Mouse (Mus musculus): ENCODE measurements at regions not wholly inside any gene's neighbourhood (a gene's known extent, or its start where the extent isn't known, plus 50 kb on each side); places are given as distances from the start of the nearest gene placed in this dataset.

DNA sequence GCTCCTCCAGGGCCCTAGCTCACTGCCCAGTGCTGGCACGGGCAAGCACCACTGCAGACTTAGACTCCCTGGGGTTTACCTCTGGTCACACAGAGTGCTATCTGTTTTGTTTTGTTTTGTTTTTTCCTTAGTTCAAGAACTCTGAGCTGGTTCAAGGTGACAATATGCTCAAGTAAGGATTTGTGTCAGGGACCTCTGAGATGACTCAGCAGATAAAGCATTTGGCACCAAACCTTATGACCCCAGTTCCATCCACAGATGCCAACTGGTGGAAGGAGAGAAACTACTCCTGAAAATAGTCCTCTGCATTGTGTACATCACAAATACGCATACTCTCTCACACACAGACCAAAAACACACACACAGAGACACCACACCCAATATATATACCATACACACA is 351.0 kb upstream of the Hs6st1 start:
- DNase-seq = no peak

DNA sequence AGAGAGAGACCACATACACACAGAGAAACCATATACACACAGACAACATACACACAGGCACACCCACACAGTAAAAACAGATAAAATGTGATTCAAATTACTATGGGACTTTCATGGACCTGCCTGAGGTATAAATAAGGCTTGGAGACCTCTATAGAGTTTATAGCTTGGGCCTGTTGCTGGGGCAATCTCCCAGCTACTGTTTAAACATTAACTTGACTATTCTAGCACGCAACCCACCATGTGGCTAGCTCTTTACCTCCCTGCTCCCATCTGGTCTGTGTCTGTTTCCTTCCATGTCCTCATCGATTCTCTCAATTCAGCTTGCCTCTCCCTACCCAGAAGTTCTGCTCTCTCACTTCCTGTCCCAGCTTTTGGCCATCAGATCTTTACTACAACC is 350.5 kb upstream of the Hs6st1 start:
- no peak for DNase-seq

DNA sequence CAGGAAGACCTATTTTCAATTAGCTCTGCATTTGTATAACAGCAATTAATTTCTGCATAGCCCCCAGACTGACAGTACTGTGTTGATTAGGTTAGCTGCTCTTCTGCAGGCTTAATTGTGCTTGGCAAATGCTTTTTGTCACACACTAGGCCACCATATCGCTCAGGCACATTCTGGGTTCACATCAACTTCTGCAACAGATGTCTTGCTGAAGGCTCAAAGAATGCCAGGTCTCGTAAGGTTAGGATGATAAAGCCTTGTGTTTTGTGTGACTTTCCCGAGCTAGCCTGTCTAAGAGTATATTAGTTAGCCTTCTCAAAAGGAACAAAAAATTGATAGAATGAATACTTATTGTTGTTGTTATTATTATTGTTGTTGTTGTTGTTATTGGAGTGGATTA is 348.1 kb upstream of the Hs6st1 start:
- DNase-seq = no peak

DNA sequence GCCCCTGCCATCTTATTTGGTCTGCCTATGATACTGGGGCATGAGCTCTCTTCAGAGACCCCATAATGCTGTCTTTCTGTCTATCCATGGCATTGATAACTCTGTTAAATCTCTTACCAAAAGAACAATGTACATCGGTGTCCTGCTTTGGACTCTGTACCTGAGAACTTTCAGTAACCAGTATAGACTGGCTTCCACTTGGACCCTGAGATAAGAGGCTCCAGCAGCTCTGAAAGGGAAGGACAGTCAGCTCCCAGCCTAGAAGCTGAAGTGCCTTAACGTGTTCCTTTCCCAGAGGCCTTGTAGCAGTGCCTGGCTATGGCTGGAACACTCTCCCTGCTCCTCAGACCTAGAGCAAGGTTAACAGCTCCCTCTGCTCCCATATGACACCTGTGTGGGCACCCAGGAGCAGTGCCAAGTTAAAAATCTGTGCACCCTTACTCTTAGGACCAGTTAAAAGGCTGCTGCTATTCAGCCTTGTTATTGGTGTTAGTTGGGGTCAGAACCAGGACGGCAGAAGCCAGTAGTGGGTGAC is 343.8 kb upstream of the Hs6st1 start:
- DNase-seq = no peak

DNA sequence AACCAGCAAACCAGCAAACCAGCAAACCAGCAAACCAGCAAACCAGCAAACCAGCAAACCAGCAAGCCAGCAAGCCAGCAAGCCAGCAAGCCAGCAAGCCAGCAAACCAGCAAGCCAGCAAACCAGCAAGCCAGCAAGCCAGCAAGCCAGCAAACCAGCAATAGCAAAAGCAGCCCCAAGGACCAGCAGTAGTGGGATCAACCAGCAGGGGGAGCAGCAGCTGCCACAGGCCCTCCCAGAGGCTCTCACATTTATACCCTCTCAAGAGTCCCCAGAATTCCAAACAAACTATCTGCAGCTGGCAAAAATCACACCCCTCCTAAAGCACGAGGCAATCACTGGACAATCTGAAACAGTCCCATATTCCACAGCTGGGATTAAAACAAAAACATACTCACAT is 341.6 kb upstream of the Hs6st1 start:
- peak; percentile 65 for DNase-seq

DNA sequence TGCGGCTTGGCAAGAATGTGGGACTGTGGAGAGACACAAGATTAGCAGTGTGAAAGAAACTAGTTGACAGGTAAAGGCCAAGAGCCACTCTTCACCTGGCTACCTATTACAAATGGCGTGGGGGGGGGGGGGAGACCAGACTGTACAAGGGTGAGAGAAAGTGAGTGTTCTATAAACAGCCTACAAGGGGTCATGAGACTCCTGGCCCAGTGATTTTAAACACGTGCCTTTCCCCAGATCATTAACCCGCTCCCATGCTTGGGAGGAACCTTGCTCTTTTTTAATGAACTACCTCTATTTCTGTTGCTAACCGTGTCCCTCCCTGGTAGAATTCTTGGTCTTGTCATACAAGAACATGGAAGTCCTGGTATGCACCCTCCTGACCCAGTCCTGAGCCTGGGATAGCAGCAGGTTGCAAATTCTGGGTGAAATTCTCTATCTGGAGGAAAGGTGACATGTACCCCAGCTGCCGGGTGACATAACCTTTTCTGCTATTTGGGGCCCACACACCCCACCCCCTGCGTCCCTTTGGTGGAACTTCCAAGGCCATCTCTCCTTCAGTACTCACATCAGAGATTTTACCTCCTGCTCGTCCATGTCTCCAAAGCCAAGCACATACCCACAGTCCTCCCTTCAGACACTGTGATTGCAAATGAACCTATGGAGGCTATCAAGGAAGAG is 340.8 kb upstream of the Hs6st1 start:
- no peak for DNase-seq

DNA sequence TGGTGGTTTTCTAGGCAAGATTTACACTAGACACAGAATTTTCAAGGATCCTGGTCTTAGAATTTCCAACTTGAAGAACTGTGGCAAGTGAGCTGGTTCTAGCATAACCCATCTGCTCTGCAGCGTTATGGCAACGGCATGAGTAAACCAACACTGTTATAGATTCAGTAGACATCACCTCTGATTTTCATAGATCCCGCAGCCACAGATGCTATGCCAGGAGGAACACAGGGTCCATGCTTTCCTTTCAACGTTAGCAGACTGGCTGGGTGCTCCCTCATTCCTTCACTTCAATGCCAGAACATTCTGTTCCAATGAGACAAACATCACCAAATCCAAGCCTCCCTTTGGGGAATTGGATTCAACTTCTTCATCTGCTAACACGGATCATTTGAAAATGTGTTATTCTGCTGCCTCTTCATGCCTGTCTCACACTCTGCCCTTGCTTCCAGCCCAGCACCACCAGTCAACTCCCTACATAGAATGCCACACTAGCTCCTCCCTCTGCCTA is 338.4 kb upstream of the Hs6st1 start:
- no peak for DNase-seq

DNA sequence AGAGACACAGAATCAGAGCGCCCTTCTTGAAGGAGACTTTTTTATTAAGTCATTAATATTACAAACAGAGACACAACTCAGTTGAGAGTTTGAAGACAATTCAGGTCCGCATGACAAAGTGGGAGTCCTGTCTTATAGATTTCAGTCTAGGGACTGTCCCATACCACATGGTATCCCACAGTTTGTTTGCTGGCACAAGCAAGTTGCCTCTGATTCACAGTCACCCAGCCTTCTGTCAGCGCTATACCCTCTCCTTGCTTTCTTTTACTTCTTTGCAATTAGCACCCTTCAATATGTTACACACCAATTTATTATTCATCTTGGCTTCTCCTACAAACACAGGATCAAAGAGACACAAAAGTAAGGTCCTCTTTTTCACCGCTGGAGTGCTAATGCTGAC is 337.9 kb upstream of the Hs6st1 start:
- no peak for DNase-seq

DNA sequence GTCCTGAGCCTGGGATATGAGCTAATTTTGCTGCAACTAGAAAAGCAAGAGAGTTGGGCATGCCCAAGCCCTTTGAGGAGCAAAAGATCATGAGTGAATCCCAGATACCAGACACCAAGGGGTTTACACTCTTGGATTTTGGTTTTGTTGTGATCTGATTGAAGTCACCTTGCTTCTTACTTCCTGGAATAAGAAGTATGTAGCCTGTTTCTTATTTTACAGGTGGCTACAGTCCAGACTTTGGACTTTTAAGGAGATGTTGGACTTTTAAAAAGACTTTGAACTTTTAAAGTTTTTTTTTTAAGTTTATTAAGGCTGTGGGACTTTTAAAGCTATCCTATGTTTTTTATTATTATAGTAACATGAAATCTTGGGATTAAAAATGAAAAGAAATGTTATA is 332.0 kb upstream of the Hs6st1 start:
- no peak for DNase-seq

DNA sequence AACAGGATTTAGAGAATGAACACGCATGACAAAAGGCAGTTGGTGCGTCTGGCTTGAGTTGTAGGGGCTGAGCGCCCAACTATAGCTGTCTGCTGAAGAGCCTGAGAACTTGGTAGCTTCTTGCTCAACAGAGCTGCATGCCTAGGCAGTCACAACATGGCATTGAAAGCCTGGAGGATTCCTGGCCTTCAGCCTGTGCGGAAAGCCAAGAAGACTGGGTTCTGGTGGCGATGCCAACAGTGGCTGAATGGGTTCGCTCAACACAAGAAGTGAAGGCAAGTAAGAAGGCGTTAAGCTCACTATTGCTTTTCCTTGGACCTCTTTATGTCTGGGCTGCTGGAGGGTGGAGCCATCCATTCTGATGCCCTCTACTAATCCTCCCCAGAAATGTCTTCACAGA is 318.6 kb upstream of the Hs6st1 start:
- DNase-seq = no peak

DNA sequence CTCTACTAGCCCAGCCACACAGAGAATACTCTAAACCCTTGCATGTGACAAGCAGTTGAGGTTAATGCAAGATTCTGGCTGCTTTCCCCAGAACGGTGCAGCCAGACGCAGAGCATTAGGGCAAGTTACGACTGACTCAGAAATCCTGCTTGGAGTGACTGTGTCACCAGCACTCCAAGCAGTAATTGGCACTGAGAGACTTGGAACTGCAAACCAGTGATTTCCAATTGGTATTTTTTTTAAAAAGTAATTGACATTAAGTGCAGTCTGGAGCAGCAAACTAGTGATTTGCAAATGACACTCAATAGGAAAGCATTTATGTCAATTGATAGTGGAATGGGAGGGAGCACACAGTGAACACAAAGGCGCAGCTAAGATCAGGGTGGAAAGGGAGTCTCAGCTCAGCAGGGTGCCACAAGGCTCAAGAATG is 318.1 kb upstream of the Hs6st1 start:
- DNase-seq = no peak

DNA sequence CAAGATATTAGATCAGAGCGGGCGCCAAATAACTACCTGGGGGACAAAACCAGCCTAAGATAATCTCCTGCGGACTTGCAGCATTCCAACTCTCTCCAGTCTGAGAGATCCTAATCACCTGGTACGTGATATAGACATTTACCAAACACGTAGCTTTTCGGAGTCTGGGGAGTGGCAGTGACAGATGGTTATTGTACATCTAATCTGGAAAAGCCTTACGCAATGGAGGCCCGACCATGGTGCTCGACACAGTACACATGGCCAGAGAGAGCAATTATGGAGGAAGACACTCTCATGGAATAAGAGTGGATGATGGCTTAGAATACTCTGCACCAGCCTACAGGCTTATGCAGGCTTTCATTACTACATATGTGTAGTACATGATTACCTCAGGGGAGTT is 315.6 kb upstream of the Hs6st1 start:
- DNase-seq = no peak

DNA sequence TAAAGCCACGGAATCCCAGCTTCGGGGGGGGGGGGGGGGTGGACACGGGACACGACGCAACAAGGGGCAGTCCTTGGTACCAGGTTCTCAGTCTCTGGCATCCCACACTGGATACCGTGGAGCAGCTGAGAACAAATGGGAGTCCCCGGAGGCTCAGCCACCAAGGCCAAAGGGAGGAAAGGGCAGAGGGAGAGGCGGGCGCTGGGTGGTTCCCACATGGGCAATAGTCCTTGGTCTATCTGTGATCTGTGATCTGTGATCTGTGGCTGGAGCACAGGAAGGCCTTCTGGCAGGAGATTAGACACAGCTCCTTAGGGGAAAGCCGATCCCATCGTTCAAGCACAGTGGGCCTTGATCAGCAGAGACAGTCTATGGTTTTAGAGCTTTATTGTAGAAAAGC is 314.0 kb upstream of the Hs6st1 start:
- no peak for DNase-seq

DNA sequence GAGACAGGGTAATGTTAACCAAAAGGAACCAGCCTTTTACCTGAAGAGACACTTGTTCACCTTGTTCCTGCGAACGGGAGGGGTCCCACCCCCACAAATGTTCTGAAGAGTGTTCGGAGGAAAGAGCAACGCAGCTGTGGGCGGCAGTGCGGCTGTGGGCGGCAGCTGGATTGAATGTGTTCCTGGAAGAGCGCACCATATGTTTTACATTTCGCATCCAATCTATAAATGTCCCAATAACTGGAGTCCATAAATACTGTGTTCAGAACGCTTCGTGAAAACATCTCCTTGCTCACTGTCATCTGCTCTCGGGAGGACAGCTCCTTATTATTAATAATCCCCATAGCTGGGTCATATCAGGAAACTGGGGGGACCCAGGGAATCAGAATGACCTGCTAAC is 309.2 kb upstream of the Hs6st1 start:
- no peak for DNase-seq

DNA sequence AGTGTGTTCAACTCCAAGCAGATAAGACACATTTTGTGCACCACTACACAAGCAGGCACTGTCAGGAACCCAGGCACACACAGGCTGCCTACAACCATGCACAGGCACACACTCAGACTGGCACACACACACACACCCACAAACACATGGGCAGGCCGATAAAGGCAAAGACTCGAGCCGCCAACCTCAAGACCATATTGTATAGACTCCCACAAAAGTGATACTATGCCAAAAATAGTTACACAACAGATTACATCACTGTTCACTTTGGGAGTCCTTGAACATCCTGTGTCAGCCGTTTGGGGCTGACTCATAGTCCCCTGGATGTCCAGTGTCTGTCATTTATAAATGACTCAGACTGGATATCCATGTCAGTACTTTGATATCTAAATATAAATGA is 308.6 kb upstream of the Hs6st1 start:
- no peak for DNase-seq

DNA sequence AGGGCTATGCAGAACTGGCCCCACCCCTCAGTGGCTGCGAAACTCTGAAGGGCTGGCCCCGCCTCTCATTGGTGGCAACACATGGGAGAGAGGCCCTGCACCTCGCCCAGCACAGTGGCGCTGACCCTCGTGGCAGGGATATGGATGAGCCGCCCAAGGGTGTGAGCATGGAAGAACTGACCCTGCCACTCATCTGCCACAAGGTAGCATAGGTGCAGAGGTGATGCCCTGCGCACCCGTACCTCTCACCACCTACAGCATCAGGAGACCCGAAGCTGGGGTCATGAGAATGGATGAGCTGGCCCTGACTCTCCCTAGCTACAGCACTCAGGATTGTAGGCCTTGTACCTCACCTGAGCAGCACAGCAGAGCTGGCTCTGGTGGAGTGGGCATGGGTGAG is 305.1 kb upstream of the Hs6st1 start:
- no peak for DNase-seq

DNA sequence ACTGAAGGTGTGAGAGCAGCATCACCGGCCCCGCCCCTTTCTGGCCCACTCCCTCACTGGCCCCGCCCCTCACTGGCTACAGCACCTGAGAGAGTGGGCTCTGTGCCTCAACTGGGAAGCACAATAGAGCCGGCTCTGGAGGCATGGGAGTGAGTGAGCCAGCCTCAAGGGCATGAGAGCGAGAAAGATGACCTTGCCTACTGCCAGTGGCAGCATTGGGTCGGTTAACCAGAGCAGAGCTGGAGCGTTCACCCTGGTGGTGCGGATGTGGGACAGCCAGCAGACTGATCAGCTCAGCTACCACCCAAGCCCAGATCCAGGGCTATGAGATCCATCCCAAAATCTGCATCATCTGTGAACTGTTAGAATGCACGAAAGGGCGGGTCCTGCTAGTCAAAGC is 304.7 kb upstream of the Hs6st1 start:
- no peak for DNase-seq

DNA sequence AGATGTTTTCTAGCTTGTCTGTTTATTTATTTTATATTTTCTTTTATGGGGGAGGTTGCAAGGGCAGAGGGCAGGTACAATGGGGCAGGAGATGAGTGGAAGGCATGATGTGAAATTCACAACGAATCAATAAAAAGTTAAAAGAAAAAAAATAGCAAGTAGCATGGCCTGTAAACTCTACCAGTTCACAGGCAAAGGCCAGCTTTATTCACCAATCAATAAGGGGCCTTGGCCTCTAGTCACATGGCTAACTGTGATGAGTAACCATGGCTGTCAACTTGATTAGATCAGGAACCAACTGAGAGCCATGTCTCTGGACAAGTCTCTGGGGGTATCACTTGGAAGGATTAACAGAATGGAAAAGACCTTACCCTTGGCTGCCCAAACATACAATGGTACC is 304.1 kb upstream of the Hs6st1 start:
- DNase-seq = no peak

DNA sequence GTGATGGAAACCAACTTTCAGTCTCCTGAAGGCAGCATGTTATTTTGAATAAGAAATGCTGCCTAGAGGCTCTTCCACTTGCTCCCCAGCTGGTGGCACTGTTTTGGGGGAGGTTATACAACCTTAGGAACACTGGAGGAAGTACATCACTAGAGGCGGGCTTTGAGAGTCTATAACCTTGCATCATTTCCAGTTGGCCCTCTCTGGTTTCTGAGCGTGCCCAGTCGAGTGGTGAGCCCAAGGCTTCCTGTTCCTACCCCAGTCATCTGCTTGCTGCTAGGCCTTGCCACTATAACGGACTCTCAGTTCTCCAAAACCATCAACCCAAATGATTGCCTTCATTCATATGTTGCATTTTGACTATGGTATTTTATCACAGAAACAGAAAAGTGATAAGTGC is 302.5 kb upstream of the Hs6st1 start:
- DNase-seq = no peak

DNA sequence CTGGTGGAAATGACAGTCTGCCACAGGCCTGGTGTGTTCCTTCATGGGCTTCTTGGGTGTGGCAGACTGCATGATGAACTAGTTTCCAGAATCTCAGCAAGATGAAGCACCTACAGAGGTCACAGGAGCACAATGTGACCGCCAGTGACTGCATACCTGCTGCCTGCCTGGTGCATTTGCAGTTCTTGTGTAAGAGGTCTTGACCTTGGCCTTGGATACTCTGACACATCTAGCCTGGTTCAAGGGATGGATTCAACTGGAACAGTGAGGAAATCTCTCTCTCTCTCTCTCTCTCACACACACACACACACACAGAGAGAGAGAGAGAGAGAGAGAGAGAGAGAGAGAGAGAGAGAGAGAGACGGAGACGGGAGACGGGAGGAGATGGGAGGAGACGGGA is 301.9 kb upstream of the Hs6st1 start:
- no peak for DNase-seq

DNA sequence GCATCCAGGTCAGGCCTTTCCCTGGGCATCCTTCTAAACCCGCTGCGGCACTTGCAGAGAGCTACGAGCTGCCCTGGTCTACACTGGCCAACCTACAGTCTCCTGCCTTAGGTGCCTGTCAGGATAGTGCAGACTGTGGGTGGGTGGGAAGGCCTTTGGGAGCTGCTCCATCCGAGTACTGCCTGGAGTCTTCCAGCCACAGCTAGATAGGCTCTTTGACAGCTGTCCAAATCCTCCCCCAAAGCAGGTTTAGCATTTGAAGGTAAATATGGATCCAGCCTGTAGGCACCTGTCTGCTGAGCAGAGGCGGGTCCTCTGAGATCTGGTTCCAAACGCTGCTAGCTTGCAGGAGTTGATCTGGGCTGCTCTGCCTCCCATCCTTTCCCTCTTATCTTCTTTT is 295.6 kb upstream of the Hs6st1 start:
- DNase-seq = no peak

DNA sequence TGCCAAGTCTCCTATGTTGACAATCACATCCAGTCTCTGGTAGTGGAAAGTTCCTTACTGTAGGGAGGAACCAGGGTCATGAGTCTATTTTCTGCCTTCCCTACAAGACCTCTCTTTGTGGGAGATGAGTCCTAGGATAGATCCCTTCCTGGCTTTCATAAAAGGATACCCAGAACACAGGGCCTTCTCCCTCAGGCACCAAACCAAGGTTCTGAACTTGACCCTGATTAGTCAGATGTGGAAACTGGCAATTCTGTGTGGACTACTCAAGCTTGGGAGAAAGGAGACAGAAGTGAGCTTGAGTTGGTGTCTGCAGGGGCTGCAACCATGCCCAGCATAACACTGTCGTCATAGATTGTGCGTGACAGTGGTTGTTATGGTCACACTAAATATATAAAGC is 293.6 kb upstream of the Hs6st1 start:
- DNase-seq = no peak

DNA sequence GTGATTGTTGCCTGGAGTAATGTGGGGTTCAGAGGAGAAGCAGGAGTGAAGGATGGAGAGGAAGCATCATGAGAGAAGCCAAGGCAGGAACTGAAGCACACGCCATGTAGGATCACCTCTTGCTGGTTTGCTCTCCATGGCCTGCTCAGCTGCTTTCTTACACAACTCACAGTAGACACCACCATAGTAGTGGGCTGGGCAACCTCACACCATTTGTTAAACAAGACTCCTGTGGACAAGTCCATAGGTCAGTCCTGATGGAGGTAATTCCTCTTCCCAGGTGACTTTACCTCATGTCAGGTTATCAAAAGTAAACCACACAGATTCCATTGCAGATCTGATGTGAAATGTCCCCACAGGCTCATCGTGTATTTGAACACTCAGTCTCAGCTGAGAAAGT is 285.5 kb upstream of the Hs6st1 start:
- DNase-seq = no peak

DNA sequence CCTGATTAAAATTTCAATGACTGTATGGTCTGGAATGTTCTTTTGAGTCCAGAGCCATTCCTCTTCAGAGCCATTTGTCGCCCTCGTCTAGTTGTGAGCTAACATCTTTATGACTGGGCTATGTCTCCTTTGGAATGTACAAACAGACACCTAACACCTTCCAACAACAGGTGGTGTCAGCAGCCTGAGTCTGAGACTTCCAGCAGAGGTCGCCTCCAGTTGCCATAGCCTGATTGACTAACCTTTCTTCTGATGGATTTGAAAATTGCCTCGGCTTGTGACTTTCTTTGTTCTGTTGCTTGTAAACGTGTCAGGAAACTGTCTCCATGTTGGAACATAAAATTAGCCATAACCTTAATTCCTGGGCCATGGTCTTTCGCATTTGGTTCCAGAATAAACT is 284.8 kb upstream of the Hs6st1 start:
- no peak for DNase-seq

DNA sequence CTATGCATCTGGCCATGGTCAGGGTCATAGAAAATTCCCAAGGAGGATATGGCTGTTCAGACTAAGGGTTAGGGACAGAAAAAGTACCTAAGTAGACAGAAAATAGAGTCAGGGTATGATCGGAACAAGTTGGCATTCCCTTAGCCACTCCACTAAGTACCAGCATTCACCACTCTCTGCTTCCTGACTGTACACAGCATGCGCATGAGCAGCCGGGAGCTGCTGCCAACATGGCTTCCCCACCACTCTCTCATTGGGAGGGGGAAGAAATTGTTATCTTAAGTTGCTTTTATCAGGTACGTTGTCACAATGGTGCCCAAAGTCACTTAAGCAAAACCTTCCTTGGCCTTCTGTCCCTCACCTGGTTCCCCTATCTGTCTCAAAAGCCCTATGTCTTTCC is 282.0 kb upstream of the Hs6st1 start:
- DNase-seq = no peak

Measured in gastrocnemius, postnatal 10 days (tissue).